Mouse (Mus musculus) intestine, embryonic 15.5 days (tissue): ENCODE data around the gene Wnt2b. TPM values are rescaled to one million over a fixed set of nuclear protein-coding genes. Genes with fewer than 3 reads are reported as not detected.
A peak's percentile ranks its signal among the peaks of the same experiment; 100 is the strongest.

ENCODE experiments used
- ATAC-seq: fragments of 200-750 bp; cut with Nextera tagmentation; 2 replicates; pipeline ENCODE4 v1.8.0; 2017; ENCODE audit warnings: moderate TSS enrichment, moderate library complexity
- H3K27ac ChIP-seq: fragments of 300-500 bp; sonication (generic); 2 replicates; pipeline ENCODE4 v1.5.1; 2015; ENCODE audit warnings: mild to moderate bottlenecking, inconsistent platforms
- H3K27me3 ChIP-seq: fragments of 300-500 bp; sonication (generic); replicated peaks from 2 replicates; pipeline ENCODE4 v1.6.1; 2015; ENCODE audit warnings: inconsistent platforms
- H3K36me3 ChIP-seq: fragments of 300-500 bp; sonication (generic); 2 replicates; pipeline ENCODE4 v1.6.1; 2015; ENCODE audit warnings: inconsistent platforms
- H3K4me1 ChIP-seq: fragments of 300-500 bp; sonication (generic); replicated peaks from 2 replicates; pipeline ENCODE4 v1.6.1; 2015; ENCODE audit warnings: inconsistent platforms
- H3K4me2 ChIP-seq: fragments of 300-500 bp; sonication (generic); replicated peaks from 2 replicates; pipeline ENCODE4 v1.6.1; 2015; ENCODE audit warnings: mild to moderate bottlenecking, inconsistent platforms
- H3K4me3 ChIP-seq: fragments of 300-500 bp; sonication (generic); replicated peaks from 2 replicates; pipeline ENCODE4 v1.5.1; 2015; ENCODE audit warnings: inconsistent platforms
- H3K9ac ChIP-seq: fragments of 300-500 bp; sonication (generic); 2 replicates; pipeline ENCODE4 v1.6.1; 2015; ENCODE audit warnings: inconsistent platforms
- H3K9me3 ChIP-seq: fragments of 300-500 bp; sonication (generic); 2 replicates; pipeline ENCODE4 v1.6.1; 2016; ENCODE audit warnings: inconsistent platforms
- WGBS: fragments of 180-500 bp; shearing (Covaris S2); methylation state at CpG from one replicate; pipeline ENCODE4 v1.1.7; 2015; 5-methylcytosine and 5-hydroxymethylcytosine counted together
- polyA plus RNA-seq: library from polyadenylated mRNA; unstranded; fragments of >200 nt; fragmentation: Nextera tagmentation; extraction: Ambion mirVana; gene quantifications from 2 replicates; pipeline ENCODE4 v1.2.1, GENCODE M21; 2015

Gene Wnt2b
- polyA plus RNA-seq, 1 experiment from 2014 or later, result 1.8 TPM

GRCm38 (mm10) chr3:104937728-104938305 lies 23.9 kb downstream of the Wnt2b start:
- Histone ChIP-seq H3K4me3 (no peak overlapping the region), H3K4me1 (peaks cover 1% of the 10 kb centered on the region; the same call in 1 of the 2 replicates), H3K9me3 (no peaks in the 10 kb centered on the region), H3K4me2 (no peak overlapping the region), H3K9ac (no peak overlapping the region), H3K27ac (peak overlapping the region; percentile 42; the same call in 1 of the 2 replicates), H3K36me3 (no peaks in the 10 kb centered on the region), H3K27me3 (no peaks in the 10 kb centered on the region)
- ATAC-seq, result peak; percentile 70
- 77% methylated on average over 2 of the region's 2 CpGs for WGBS

GRCm38 (mm10) chr3:104929385-104929784 lies 32.3 kb downstream of the Wnt2b start:
- Histone ChIP-seq H3K27ac (no peak overlapping the region), H3K4me1 (no peaks in the 10 kb centered on the region), H3K9ac (no peak overlapping the region), H3K9me3 (no peaks in the 10 kb centered on the region), H3K4me3 (no peak overlapping the region), H3K36me3 (peaks cover 10% of the 10 kb centered on the region), H3K27me3 (no peaks in the 10 kb centered on the region), H3K4me2 (no peak overlapping the region)
- 93% methylated on average over 6 of the region's 6 CpGs for WGBS
- ATAC-seq, result no peak

- ATAC-seq, result no peak
- WGBS, result 54% methylated on average over 3 of the region's 3 CpGs
These were observed 46.7 kb downstream of the Wnt2b start for GRCm38 (mm10) chr3:104914986-104915385.

GRCm38 (mm10) chr3:104909195-104909594 lies 52.5 kb downstream of the Wnt2b start:
- Histone ChIP-seq H3K4me3 (no peak overlapping the region), H3K27ac (no peak overlapping the region), H3K27me3 (no peaks in the 10 kb centered on the region), H3K4me2 (no peak overlapping the region), H3K36me3 (peaks cover 8% of the 10 kb centered on the region), H3K9ac (no peak overlapping the region), H3K9me3 (no peaks in the 10 kb centered on the region), H3K4me1 (no peaks in the 10 kb centered on the region)
- ATAC-seq, result no peak
- WGBS, result 93% methylated on average over 6 of the region's 6 CpGs

More at GRCm38 (mm10) chr3:104914986-104915385, 46.7 kb downstream of the Wnt2b start:
- Histone ChIP-seq H3K36me3 (peaks cover 8% of the 10 kb centered on the region), H3K4me1 (no peaks in the 10 kb centered on the region), H3K4me2 (no peak overlapping the region), H3K9me3 (no peaks in the 10 kb centered on the region), H3K27me3 (no peaks in the 10 kb centered on the region), H3K27ac (no peak overlapping the region), H3K4me3 (no peak overlapping the region), H3K9ac (no peak overlapping the region)

- 88% methylated on average over 3 of the region's 3 CpGs for WGBS
- Histone ChIP-seq H3K4me3 (no peak overlapping the region), H3K27ac (no peak overlapping the region), H3K4me2 (no peak overlapping the region), H3K9me3 (no peaks in the 10 kb centered on the region), H3K9ac (no peak overlapping the region), H3K4me1 (no peaks in the 10 kb centered on the region), H3K36me3 (peaks cover 8% of the 10 kb centered on the region), H3K27me3 (no peaks in the 10 kb centered on the region)
- ATAC-seq, result no peak
These were observed 55.7 kb downstream of the Wnt2b start for GRCm38 (mm10) chr3:104906007-104906406.

DNA sequence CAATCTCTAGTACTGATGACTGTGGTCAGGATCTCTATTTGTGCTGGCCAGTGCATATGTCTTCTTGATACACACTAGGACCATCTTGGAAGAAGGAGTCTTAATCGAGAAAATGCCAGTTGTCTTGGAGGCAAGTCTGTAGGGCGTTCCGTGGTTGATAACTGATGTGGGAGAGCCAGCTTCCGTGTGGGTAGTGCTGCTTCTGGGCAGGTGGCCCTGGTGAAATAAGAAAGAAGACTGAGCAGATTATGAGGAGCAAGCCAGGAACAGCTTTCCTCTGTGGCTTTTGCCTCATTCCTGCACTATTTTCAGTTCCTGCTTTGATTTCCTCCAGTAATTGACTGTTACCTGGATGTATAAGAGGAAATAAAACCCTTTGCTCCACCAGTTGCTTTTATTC lies 56.3 kb downstream of the Wnt2b start:
- peaks cover 6% of the 10 kb centered on the region for H3K36me3 ChIP-seq

GRCm38 (mm10) chr3:104901154-104901553 lies 60.6 kb downstream of the Wnt2b start:
- Histone ChIP-seq H3K27ac (no peak overlapping the region), H3K4me1 (no peaks in the 10 kb centered on the region), H3K9ac (no peak overlapping the region), H3K4me3 (no peak overlapping the region), H3K4me2 (no peak overlapping the region), H3K27me3 (no peaks in the 10 kb centered on the region), H3K9me3 (no peaks in the 10 kb centered on the region), H3K36me3 (peaks cover 4% of the 10 kb centered on the region; the same call in 1 of the 2 replicates)
- ATAC-seq, result no peak
- WGBS, result 89% methylated on average over 4 of the region's 4 CpGs

More for the DNA sequence above, 56.3 kb downstream of the Wnt2b start:
- 88% methylated on average over 4 of the region's 4 CpGs for WGBS
- Histone ChIP-seq H3K9ac (no peak overlapping the region), H3K4me3 (no peak overlapping the region), H3K27me3 (no peaks in the 10 kb centered on the region), H3K27ac (no peak overlapping the region), H3K4me1 (no peaks in the 10 kb centered on the region), H3K4me2 (no peak overlapping the region), H3K9me3 (no peaks in the 10 kb centered on the region)
- no peak for ATAC-seq

- peaks cover 13% of the 10 kb centered on the region; the same call in 1 of the 2 replicates for H3K36me3 ChIP-seq
- H3K4me1 ChIP-seq, result no peaks in the 10 kb centered on the region
- H3K9ac ChIP-seq, result no peak overlapping the region
- H3K4me2 ChIP-seq, result no peak overlapping the region
- H3K27ac ChIP-seq, result no peak overlapping the region
- WGBS, result 74% methylated on average over 3 of the region's 3 CpGs
- no peaks in the 10 kb centered on the region for H3K9me3 ChIP-seq
- H3K4me3 ChIP-seq, result no peak overlapping the region
- ATAC-seq, result no peak
- no peaks in the 10 kb centered on the region for H3K27me3 ChIP-seq
These were observed 65.6 kb downstream of the Wnt2b start for GRCm38 (mm10) chr3:104896141-104896540.

Other genes with a start within 250 kb of the Wnt2b start
- gene Ppm1j, start 180.9 kb downstream of the Wnt2b start, polyA plus RNA-seq, result 2.9 and 4.5 TPM in 2 replicates
- gene Fam19a3, start 180.1 kb downstream of the Wnt2b start, polyA plus RNA-seq, result 0.08 TPM in 1 of 2 replicates, not detected in the other
- gene Rhoc, start 173.5 kb downstream of the Wnt2b start, polyA plus RNA-seq, result 157 and 162 TPM in 2 replicates
- 129 and 133 TPM in 2 replicates for gene Mov10, start 143.4 kb downstream of the Wnt2b start, polyA plus RNA-seq
- 35.9 and 36.8 TPM in 2 replicates for gene St7l, start 97.9 kb downstream of the Wnt2b start, polyA plus RNA-seq
- 186 and 196 TPM in 2 replicates for gene Capza1, start 97.4 kb downstream of the Wnt2b start, polyA plus RNA-seq
- gene Cttnbp2nl, start 91.2 kb upstream of the Wnt2b start, polyA plus RNA-seq, result 18.8 and 21.9 TPM in 2 replicates
- gene 4930564D02Rik, start 104.9 kb upstream of the Wnt2b start, polyA plus RNA-seq, result not detected in 2 replicates